Mouse (Mus musculus) G1E (cell line): Measurements from ENCODE around the gene St6galnac6. TPM values are rescaled to one million over a fixed set of nuclear protein-coding genes. Genes with fewer than 3 reads are reported as not detected.
A peak's percentile ranks its signal among the peaks of the same experiment; 100 is the strongest.

Source experiments
- ATAC-seq: 2 replicates; pipeline ENCODE4 v1.8.0; 2016; ENCODE audit warnings: mild to moderate bottlenecking; ENCODE audit not compliant: insufficient number of reproducible peaks, poor library complexity, low FRiP score, severe bottlenecking; ENCODE audit errors: extremely low read depth
- DNase-seq: peaks from one replicate; pipeline ENCODE4 v3.0.0; 2012; ENCODE audit warnings: low spot score
- H3K27me3 ChIP-seq: 2 replicates; pipeline ENCODE4 v1.6.1; 2012; ENCODE audit warnings: mild to moderate bottlenecking, low read length, inconsistent platforms; ENCODE audit not compliant: insufficient read depth
- H3K36me3 ChIP-seq: replicated peaks from 2 replicates; pipeline ENCODE3; 2012; ENCODE audit warnings: mild to moderate bottlenecking, inconsistent platforms
- H3K4me1 ChIP-seq: 2 replicates; pipeline ENCODE4 v1.6.1; 2012; ENCODE audit warnings: low read depth, low read length, inconsistent platforms, mixed read lengths; ENCODE audit not compliant: insufficient read depth
- H3K4me3 ChIP-seq: 2 replicates; pipeline ENCODE4 v1.5.1; 2012; ENCODE audit warnings: low read depth, mild to moderate bottlenecking, inconsistent platforms, low read length, moderate library complexity, mixed read lengths
- H3K9me3 ChIP-seq: replicated peaks from 2 replicates; pipeline ENCODE4 v1.6.1; 2012; ENCODE audit warnings: inconsistent platforms
- CTCF ChIP-seq: IDR thresholded peaks from 2 replicates; pipeline ENCODE4 v1.5.1; 2012; ENCODE audit warnings: low read depth, low read length, inconsistent platforms, mixed read lengths
- GATA1 ChIP-seq: IDR thresholded peaks from 2 replicates; pipeline ENCODE4 v1.6.1; 2012; ENCODE audit warnings: borderline replicate concordance, low read length, inconsistent platforms, mixed read lengths
- GATA2 ChIP-seq: IDR thresholded peaks from 2 replicates; pipeline ENCODE4 v1.6.1; 2012; ENCODE audit warnings: low read depth, low read length, inconsistent platforms, borderline replicate concordance
- POLR2AphosphoS5 ChIP-seq: IDR thresholded peaks from 2 replicates; pipeline ENCODE4 v1.6.1; 2012; ENCODE audit warnings: low read depth, low read length, inconsistent platforms; ENCODE audit not compliant: insufficient replicate concordance
- TAL1 ChIP-seq: conservative IDR thresholded peaks from 2 replicates; pipeline ENCODE4 v1.6.1; 2012; ENCODE audit warnings: low read depth, low read length, inconsistent platforms, mixed read lengths
- polyA plus RNA-seq: library from polyadenylated mRNA; stranded (reverse); fragments of >175 nt; gene quantifications from 2 replicates; pipeline ENCODE4 v1.2.3, GENCODE M21; 2012
- total RNA-seq, 2 experiments: library from RNA; stranded (forward) in 1 of 2; stranded (reverse) in 1 of 2; fragments of 200-1000 nt in 1 of 2; fragments of >200 nt in 1 of 2; fragmentation: Nextera tagmentation in 1 of 2; gene quantifications; 2 replicates each; pipeline ENCODE4 v1.2.3; 2014 to 2017

Gene St6galnac6
- total and polyA plus RNA-seq, 3 experiments = 19.8 to 39.2 (median 20.2) TPM

- no peaks in the 10 kb centered on the region for H3K9me3 ChIP-seq
- ATAC-seq = no peak
- H3K27me3 ChIP-seq = peaks cover 12% of the 10 kb centered on the region
- peaks cover 42% of the 10 kb centered on the region for H3K4me1 ChIP-seq
- no peak for TF ChIP-seq GATA2
- TF ChIP-seq TAL1 = no peak
- TF ChIP-seq POLR2AphosphoS5 = no peak
- no peak for TF ChIP-seq GATA1
- TF ChIP-seq CTCF = no peak
- H3K36me3 ChIP-seq = peaks cover 3% of the 10 kb centered on the region
- DNase-seq = no peak
- H3K4me3 ChIP-seq = no peak overlapping the region
Measured at GRCm38 (mm10) chr2:32634277-32635105, 35.0 kb downstream of the St6galnac6 start.

GRCm38 (mm10) chr2:32636617-32637016 lies 37.1 kb downstream of the St6galnac6 start:
- no peak for TF ChIP-seq CTCF
- no peak for DNase-seq
- Histone ChIP-seq H3K27me3 (peaks cover 3% of the 10 kb centered on the region; the same call in 1 of the 2 replicates), H3K4me3 (no peak overlapping the region), H3K9me3 (no peaks in the 10 kb centered on the region), H3K36me3 (peaks cover 3% of the 10 kb centered on the region), H3K4me1 (peaks cover 44% of the 10 kb centered on the region)
- no peak for ATAC-seq

- peak; percentile 55 for DNase-seq
- peaks cover 3% of the 10 kb centered on the region; the same call in 1 of the 2 replicates for H3K27me3 ChIP-seq
- TF ChIP-seq GATA1 (no peak), CTCF (no peak), GATA2 (no peak), POLR2AphosphoS5 (no peak), TAL1 (no peak)
- peak overlapping the region; percentile 58; the same call in 1 of the 2 replicates for H3K4me3 ChIP-seq
- no peaks in the 10 kb centered on the region for H3K9me3 ChIP-seq
- H3K36me3 ChIP-seq = peaks cover 3% of the 10 kb centered on the region
- peak; percentile 40; the same call in 1 of the 2 replicates for ATAC-seq
- peaks cover 44% of the 10 kb centered on the region for H3K4me1 ChIP-seq
Measured at GRCm38 (mm10) chr2:32637778-32638281, 38.3 kb downstream of the St6galnac6 start.

GRCm38 (mm10) chr2:32639632-32640031 lies 40.1 kb downstream of the St6galnac6 start:
- no peak for DNase-seq
- H3K27me3 ChIP-seq = peaks cover 3% of the 10 kb centered on the region; the same call in 1 of the 2 replicates
- no peaks in the 10 kb centered on the region for H3K36me3 ChIP-seq
- H3K4me3 ChIP-seq = no peak overlapping the region
- no peaks in the 10 kb centered on the region for H3K9me3 ChIP-seq
- no peak for TF ChIP-seq GATA2
- no peak for TF ChIP-seq POLR2AphosphoS5
- TF ChIP-seq CTCF = no peak
- no peak for TF ChIP-seq TAL1
- no peak for TF ChIP-seq GATA1
- peaks cover 43% of the 10 kb centered on the region for H3K4me1 ChIP-seq
- no peak for ATAC-seq

- Histone ChIP-seq H3K4me3 (no peak overlapping the region), H3K36me3 (no peaks in the 10 kb centered on the region), H3K27me3 (peaks cover 3% of the 10 kb centered on the region; the same call in 1 of the 2 replicates), H3K4me1 (peaks cover 53% of the 10 kb centered on the region), H3K9me3 (no peaks in the 10 kb centered on the region)
- TF ChIP-seq TAL1 = no peak
- no peak for TF ChIP-seq GATA1
- no peak for TF ChIP-seq CTCF
- no peak for TF ChIP-seq GATA2
- TF ChIP-seq POLR2AphosphoS5 = no peak
- DNase-seq (no peak), ATAC-seq (no peak)
Measured at GRCm38 (mm10) chr2:32640550-32641051, 41.1 kb downstream of the St6galnac6 start.

GRCm38 (mm10) chr2:32641810-32642209 lies 42.3 kb downstream of the St6galnac6 start:
- Histone ChIP-seq H3K9me3 (no peaks in the 10 kb centered on the region), H3K27me3 (no peaks in the 10 kb centered on the region; the same call in 1 of the 2 replicates), H3K36me3 (no peaks in the 10 kb centered on the region), H3K4me1 (peaks cover 60% of the 10 kb centered on the region), H3K4me3 (no peak overlapping the region)
- DNase-seq = no peak
- ATAC-seq = no peak
- TF ChIP-seq GATA1 = no peak
- TF ChIP-seq TAL1 = no peak
- no peak for TF ChIP-seq GATA2
- no peak for TF ChIP-seq POLR2AphosphoS5
- TF ChIP-seq CTCF = no peak
